Mouse (Mus musculus) limb, embryonic 13.5 days (tissue): ENCODE measurements around the gene Tmx2. TPM values are rescaled to one million over a fixed set of nuclear protein-coding genes. Genes with fewer than 3 reads are reported as not detected.
A peak's percentile ranks its signal among the peaks of the same experiment; 100 is the strongest.

ENCODE experiments used
- ATAC-seq: fragments of 200-750 bp; cut with Nextera tagmentation; 2 replicates; pipeline ENCODE4 v1.8.0; 2017; ENCODE audit warnings: low read depth, moderate number of reproducible peaks, moderate TSS enrichment; ENCODE audit not compliant: low FRiP score
- H3K27ac ChIP-seq: fragments of 300-500 bp; sonication (generic); 2 replicates; pipeline ENCODE4 v1.5.1; 2015; ENCODE audit warnings: inconsistent platforms, mild to moderate bottlenecking, moderate library complexity
- H3K27me3 ChIP-seq: fragments of 300-500 bp; sonication (generic); 2 replicates; pipeline ENCODE4 v1.6.1; 2015; ENCODE audit warnings: mild to moderate bottlenecking, inconsistent platforms
- H3K36me3 ChIP-seq: fragments of 300-500 bp; sonication (generic); 2 replicates; pipeline ENCODE4 v1.6.1; 2015; ENCODE audit warnings: inconsistent platforms, mild to moderate bottlenecking, moderate library complexity
- H3K4me1 ChIP-seq: fragments of 300-500 bp; sonication (generic); 2 replicates; pipeline ENCODE4 v1.6.1; 2015; ENCODE audit warnings: inconsistent platforms
- H3K4me2 ChIP-seq: fragments of 300-500 bp; sonication (generic); replicated peaks from 2 replicates; pipeline ENCODE4 v1.6.1; 2015; ENCODE audit warnings: inconsistent platforms, mild to moderate bottlenecking, moderate library complexity
- H3K4me3 ChIP-seq: fragments of 300-500 bp; sonication (generic); 2 replicates; pipeline ENCODE4 v1.5.1; 2015; ENCODE audit warnings: moderate library complexity, mild to moderate bottlenecking, inconsistent platforms
- H3K9ac ChIP-seq: fragments of 300-500 bp; sonication (generic); 2 replicates; pipeline ENCODE4 v1.6.1; 2015; ENCODE audit warnings: mild to moderate bottlenecking, inconsistent platforms
- H3K9me3 ChIP-seq: fragments of 300-500 bp; sonication (generic); 2 replicates; pipeline ENCODE4 v1.6.1; 2016; ENCODE audit warnings: inconsistent platforms
- WGBS: fragments of 180-500 bp; shearing (Covaris S2); methylation state at CpG from one replicate; pipeline ENCODE4 v1.1.7; 2015; 5-methylcytosine and 5-hydroxymethylcytosine counted together
- polyA plus RNA-seq: library from polyadenylated mRNA; unstranded; fragments of >200 nt; fragmentation: Nextera tagmentation; extraction: Ambion mirVana; gene quantifications from 2 replicates; pipeline ENCODE4 v1.2.1, GENCODE M21; 2015

Tmx2 gene
- polyA plus RNA-seq, 1 experiment from 2014 or later: 111 TPM

- Histone ChIP-seq H3K9ac (no peak overlapping the region), H3K4me2 (0 out of 2 replicates have a peak overlapping the region, but pooled peaks have one; percentile 11), H3K27ac (no peak overlapping the region; the same call in 1 of the 2 replicates), H3K36me3 (no peaks in the 10 kb centered on the region), H3K4me3 (no peak overlapping the region), H3K27me3 (no peaks in the 10 kb centered on the region), H3K9me3 (no peaks in the 10 kb centered on the region), H3K4me1 (peaks cover 70% of the 10 kb centered on the region)
- no peak for ATAC-seq
- WGBS: 78% methylated on average over 4 of the region's 4 CpGs
These were observed 44.9 kb downstream of the Tmx2 start for GRCm38 (mm10) chr2:84634006-84634405.

- Histone ChIP-seq H3K27me3 (no peaks in the 10 kb centered on the region), H3K4me3 (no peak overlapping the region), H3K9ac (no peak overlapping the region), H3K4me2 (no peak overlapping the region), H3K36me3 (no peaks in the 10 kb centered on the region), H3K27ac (no peak overlapping the region), H3K4me1 (peaks cover 60% of the 10 kb centered on the region), H3K9me3 (no peaks in the 10 kb centered on the region)
- WGBS: 12% methylated on average over 3 of the region's 3 CpGs
- ATAC-seq: no peak
These were observed 45.9 kb downstream of the Tmx2 start for GRCm38 (mm10) chr2:84632999-84633398.

GRCm38 (mm10) chr2:84632001-84632400 lies 46.9 kb downstream of the Tmx2 start:
- H3K27me3 ChIP-seq: no peaks in the 10 kb centered on the region
- H3K36me3 ChIP-seq: no peaks in the 10 kb centered on the region
- no peak overlapping the region for H3K27ac ChIP-seq
- H3K4me3 ChIP-seq: no peak overlapping the region
- no peaks in the 10 kb centered on the region for H3K9me3 ChIP-seq
- no peak overlapping the region for H3K9ac ChIP-seq
- ATAC-seq: no peak
- 86% methylated on average over 1 of the region's 1 CpGs for WGBS
- H3K4me2 ChIP-seq: no peak overlapping the region
- H3K4me1 ChIP-seq: peaks cover 54% of the 10 kb centered on the region

- no peak overlapping the region for H3K4me3 ChIP-seq
- no peaks in the 10 kb centered on the region for H3K27me3 ChIP-seq
- no peaks in the 10 kb centered on the region for H3K9me3 ChIP-seq
- no peak overlapping the region for H3K4me2 ChIP-seq
- H3K4me1 ChIP-seq: 0 out of 2 replicates have a peak, but pooled peaks cover 10% of the 10 kb centered on the region
- WGBS: 23% methylated on average over 3 of the region's 3 CpGs
- peaks cover 17% of the 10 kb centered on the region for H3K36me3 ChIP-seq
- peak; percentile 48; the same call in 1 of the 2 replicates for ATAC-seq
- H3K9ac ChIP-seq: no peak overlapping the region
- no peak overlapping the region for H3K27ac ChIP-seq
These were observed 51.9 kb downstream of the Tmx2 start for GRCm38 (mm10) chr2:84627036-84627435.

- 68% methylated on average over 7 of the region's 7 CpGs for WGBS
- Histone ChIP-seq H3K4me3 (no peak overlapping the region), H3K4me2 (no peak overlapping the region), H3K4me1 (0 out of 2 replicates have a peak, but pooled peaks cover 4% of the 10 kb centered on the region), H3K36me3 (peaks cover 17% of the 10 kb centered on the region), H3K9ac (no peak overlapping the region), H3K27ac (no peak overlapping the region; the same call in 1 of the 2 replicates), H3K9me3 (no peaks in the 10 kb centered on the region), H3K27me3 (no peaks in the 10 kb centered on the region)
- no peak for ATAC-seq
These were observed 52.5 kb downstream of the Tmx2 start for GRCm38 (mm10) chr2:84626366-84626975.

GRCm38 (mm10) chr2:84624201-84624600 lies 54.7 kb downstream of the Tmx2 start:
- Histone ChIP-seq H3K27ac (no peak overlapping the region), H3K4me3 (no peak overlapping the region), H3K4me1 (0 out of 2 replicates have a peak, but pooled peaks cover 4% of the 10 kb centered on the region), H3K9me3 (no peaks in the 10 kb centered on the region), H3K4me2 (no peak overlapping the region), H3K27me3 (no peaks in the 10 kb centered on the region), H3K36me3 (peaks cover 40% of the 10 kb centered on the region), H3K9ac (no peak overlapping the region)
- WGBS: 94% methylated on average over 17 of the region's 17 CpGs
- ATAC-seq: no peak

GRCm38 (mm10) chr2:84623428-84624119 lies 55.4 kb downstream of the Tmx2 start:
- 0 out of 2 replicates have a peak, but pooled peaks cover 4% of the 10 kb centered on the region for H3K4me1 ChIP-seq
- 88% methylated on average over 3 of the region's 3 CpGs for WGBS
- ATAC-seq: no peak

GRCm38 (mm10) chr2:84622668-84623067 lies 56.3 kb downstream of the Tmx2 start:
- no peaks in the 10 kb centered on the region for H3K9me3 ChIP-seq
- no peak overlapping the region for H3K4me3 ChIP-seq
- no peak overlapping the region for H3K4me2 ChIP-seq
- no peak overlapping the region for H3K27ac ChIP-seq
- H3K27me3 ChIP-seq: no peaks in the 10 kb centered on the region
- no peak overlapping the region for H3K9ac ChIP-seq
- peaks cover 48% of the 10 kb centered on the region for H3K36me3 ChIP-seq
- H3K4me1 ChIP-seq: 0 out of 2 replicates have a peak, but pooled peaks cover 4% of the 10 kb centered on the region
- WGBS: 67% methylated on average over 2 of the region's 2 CpGs
- ATAC-seq: no peak

More at GRCm38 (mm10) chr2:84623428-84624119, 55.4 kb downstream of the Tmx2 start:
- Histone ChIP-seq H3K9ac (no peak overlapping the region), H3K4me2 (no peak overlapping the region), H3K27ac (no peak overlapping the region), H3K36me3 (peaks cover 46% of the 10 kb centered on the region), H3K9me3 (no peaks in the 10 kb centered on the region), H3K4me3 (no peak overlapping the region), H3K27me3 (no peaks in the 10 kb centered on the region)

Other genes with a start within 250 kb of the Tmx2 start
- 25.7 and 28.2 TPM in 2 replicates for gene Tfpi, start 202.4 kb downstream of the Tmx2 start, polyA plus RNA-seq
- 42.7 and 45.7 TPM in 2 replicates for gene Ctnnd1, start 28.4 kb downstream of the Tmx2 start, polyA plus RNA-seq
- 0.22 and 0.45 TPM in 2 replicates for gene Btbd18, start 20.1 kb downstream of the Tmx2 start, polyA plus RNA-seq
- gene Selenoh, start 8.4 kb downstream of the Tmx2 start, polyA plus RNA-seq: 310 and 320 TPM in 2 replicates
- gene Gm28635, start 1.1 kb downstream of the Tmx2 start, polyA plus RNA-seq: not detected in 2 replicates
- gene Med19, start 738 bp downstream of the Tmx2 start, polyA plus RNA-seq: 32.2 and 34.5 TPM in 2 replicates
- 25.6 and 27.8 TPM in 2 replicates for gene Zdhhc5, start 36.0 kb upstream of the Tmx2 start, polyA plus RNA-seq
- 39.7 and 41.0 TPM in 2 replicates for gene Clp1, start 48.2 kb upstream of the Tmx2 start, polyA plus RNA-seq
- 10.2 and 11.2 TPM in 2 replicates for gene Ypel4, start 54.9 kb upstream of the Tmx2 start, polyA plus RNA-seq
- 11.4 and 12.9 TPM in 2 replicates for gene Gm19426, start 64.5 kb upstream of the Tmx2 start, polyA plus RNA-seq
- 25.4 and 30.1 TPM in 2 replicates for gene Serping1, start 96.3 kb upstream of the Tmx2 start, polyA plus RNA-seq
- gene Ube2l6, start 119.7 kb upstream of the Tmx2 start, polyA plus RNA-seq: 31.8 and 32.9 TPM in 2 replicates
- 0.14 and 0.27 TPM in 2 replicates for gene Smtnl1, start 143.5 kb upstream of the Tmx2 start, polyA plus RNA-seq
- gene Timm10, start 147.9 kb upstream of the Tmx2 start, polyA plus RNA-seq: 47.8 and 51.3 TPM in 2 replicates
- 16.8 and 18.9 TPM in 2 replicates for gene Slc43a1, start 159.7 kb upstream of the Tmx2 start, polyA plus RNA-seq
- 0.65 and 1.1 TPM in 2 replicates for gene Rtn4rl2, start 207.6 kb upstream of the Tmx2 start, polyA plus RNA-seq